ENCODE assay signal across 29 mouse cellular contexts in the genomic region with DNA sequence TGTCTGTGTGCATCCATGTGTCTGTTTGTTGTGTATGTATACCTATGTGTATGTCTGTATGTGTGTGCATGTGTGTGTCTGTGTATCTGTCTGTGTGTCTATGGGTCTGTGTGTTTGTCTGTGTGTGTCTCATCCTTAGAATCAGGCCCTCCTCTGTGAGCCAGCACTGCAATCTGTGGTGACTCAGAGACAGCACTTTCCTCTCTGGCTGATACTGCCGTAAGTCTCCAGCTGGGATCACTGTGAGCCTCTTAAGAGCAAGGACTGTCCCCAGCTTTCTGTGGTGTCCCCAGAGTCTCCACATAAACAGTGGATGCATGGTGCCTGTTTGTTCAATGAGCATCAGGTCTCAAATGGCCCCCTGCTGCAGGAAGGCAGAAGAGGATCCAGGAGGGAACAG.
"Had no signal": no experiment of that assay in that cellular context is flagged by ENCODE, and none has a peak within 500 bp of the region (broad histone marks: within the 10 kb centered on the region; RNA-seq: fewer than 3 reads in every experiment).

No protein-coding gene starts in this region.

- H3K27ac ChIP-seq: limb, embryonic 10.5 days; limb, embryonic 12.5 days; limb, embryonic 13.5 days; limb, embryonic 15.5 days; liver, embryonic 12.5 days; liver, embryonic 13.5 days; liver, embryonic 14.5 days; liver, embryonic 15.5 days; lung, embryonic 15.5 days; macrophage; midbrain, embryonic 10.5 days; midbrain, embryonic 12.5 days; midbrain, embryonic 13.5 days; midbrain, embryonic 15.5 days; neural tube, embryonic 12.5 days had no signal

- ATAC-seq: liver, embryonic 12.5 days; liver, postnatal 0 days; lung, postnatal 0 days; midbrain, embryonic 13.5 days; midbrain, embryonic 15.5 days; midbrain, embryonic 16.5 days had no signal

- H3K4me3 ChIP-seq: limb, embryonic 10.5 days; limb, embryonic 12.5 days; limb, embryonic 13.5 days; limb, embryonic 15.5 days; liver, embryonic 12.5 days; liver, embryonic 13.5 days; liver, embryonic 15.5 days; lung, embryonic 15.5 days; megakaryocyte, embryonic 14.5 days; midbrain, embryonic 10.5 days; midbrain, embryonic 12.5 days; midbrain, embryonic 13.5 days; midbrain, embryonic 15.5 days; myocyte; neural tube, embryonic 12.5 days had no signal

- DNase-seq: left cerebral cortex, postnatal 4 days; liver; liver, embryonic 13.5 days; liver, postnatal 0 days; lung, adult 18-20 months; lung, adult 2 months; lung, embryonic 14.5 days; lung, postnatal 10 days; lung, postnatal 14 days; lung, postnatal 36 days; midbrain, embryonic 14.5 days had no signal
